Mouse (Mus musculus): Measurements from ENCODE around the gene Ticrr. TPM values are rescaled to one million over a fixed set of nuclear protein-coding genes. Genes with fewer than 3 reads are reported as not detected.

Ticrr gene
- total RNA-seq, 2 experiments from 2014 or later, result 6.3 to 6.4 TPM

GRCm38 (mm10) chr7:79744051-79744450 is 84.1 kb downstream of the Ticrr start:
- no peak for DNase-seq (ENCODE audit: low spot score in 2 of 2)

DNA sequence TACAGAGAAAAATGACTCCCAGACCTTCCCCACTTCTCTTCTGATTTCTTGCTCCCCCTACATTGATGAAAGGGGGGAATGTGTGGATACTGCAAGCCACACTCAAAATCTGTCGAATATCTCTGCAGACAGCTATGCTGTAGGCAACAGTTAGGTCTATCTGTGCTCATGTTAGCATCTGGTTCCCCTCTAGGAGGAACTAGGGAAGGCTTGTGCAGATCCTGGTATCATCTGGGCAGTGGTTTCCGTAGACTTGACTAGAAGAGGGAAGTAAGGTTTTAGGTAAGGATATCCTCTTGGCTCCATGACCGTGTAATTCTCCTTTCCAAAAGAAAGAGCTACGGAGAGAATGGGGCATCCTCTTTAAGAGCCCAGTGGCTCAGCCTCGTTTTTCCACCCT is 84.6 kb downstream of the Ticrr start:
- no peak for DNase-seq (ENCODE audit: low spot score in 2 of 2)

DNA sequence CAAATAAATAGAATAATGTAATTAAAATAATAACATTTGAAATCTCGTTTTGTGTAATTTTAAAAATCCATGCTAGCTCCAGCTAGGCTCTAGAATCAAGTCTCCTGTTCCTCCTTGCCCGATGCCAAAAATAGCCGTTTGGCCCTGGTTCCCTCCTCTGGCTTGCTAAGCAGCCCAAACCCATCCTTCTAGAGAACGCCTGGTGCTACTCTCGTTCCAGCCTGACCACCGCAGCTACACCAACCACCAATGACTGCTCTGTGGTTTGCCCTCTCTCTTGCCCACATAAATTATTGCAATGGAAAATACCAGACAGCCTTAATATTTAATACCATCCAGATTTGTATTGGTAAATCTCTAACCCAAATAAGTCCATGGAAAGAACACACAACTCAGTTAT is 87.7 kb downstream of the Ticrr start:
- DNase-seq (ENCODE audit: low spot score in 2 of 2), result no peak

Other genes starting within 250 kb of the Ticrr start
- gene Polg, start 193.8 kb upstream of the Ticrr start, total RNA-seq (2021), result 10 to 100 TPM; 87.2 to 93.7 TPM
- gene Rhcg, start 42.5 kb upstream of the Ticrr start, total RNA-seq (2021), result 10 to 100 TPM in 1 of 2 experiments, 1 to 10 TPM in 1; 1.7 to 12.8 TPM
- 10 to 100 TPM; 10.6 to 11.0 TPM for gene Kif7, start 55.5 kb downstream of the Ticrr start, total RNA-seq (2021)
- gene Plin1, start 72.7 kb downstream of the Ticrr start, total RNA-seq (2021), result 100 to 1,000 TPM; 360 to 412 TPM
- 10 to 100 TPM; 35.7 to 37.7 TPM for gene Pex11a, start 82.9 kb downstream of the Ticrr start, total RNA-seq (2021)
- 1 to 10 TPM; 2.7 to 2.9 TPM for gene Wdr93, start 83.0 kb downstream of the Ticrr start, total RNA-seq (2021)
- under 1 TPM in 1 of 2 experiments, not detected in 1; 0.31 TPM for gene Mesp1, start 133.6 kb downstream of the Ticrr start, total RNA-seq (2021)
- 1 to 10 TPM; 1.5 to 1.9 TPM for gene Mesp2, start 150.5 kb downstream of the Ticrr start, total RNA-seq (2021)
- gene Anpep, start 200.9 kb downstream of the Ticrr start, total RNA-seq (2021), result 10 to 100 TPM; 36.1 to 59.6 TPM

All from adrenal gland, postnatal 4 days (tissue).